Mouse (Mus musculus) limb, embryonic 14.5 days (tissue): ENCODE measurements around the gene Arfgap2. TPM values are rescaled to one million over a fixed set of nuclear protein-coding genes. Genes with fewer than 3 reads are reported as not detected.
A peak's percentile ranks its signal among the peaks of the same experiment; 100 is the strongest.

Source experiments
- ATAC-seq: fragments of 200-750 bp; cut with Nextera tagmentation; 2 replicates; pipeline ENCODE4 v1.8.0; 2017; ENCODE audit warnings: low read depth, moderate number of reproducible peaks, moderate TSS enrichment; ENCODE audit not compliant: low FRiP score
- DNase-seq: peaks from one replicate; pipeline ENCODE4 v3.0.0-alpha.2; 2015; ENCODE audit warnings: low spot score
- H3K27ac ChIP-seq: fragments of 300-500 bp; sonication (generic); replicated peaks from 2 replicates; pipeline ENCODE4 v1.5.1; 2014; ENCODE audit warnings: low read depth, mild to moderate bottlenecking, low read length, moderate library complexity, mixed read lengths
- H3K27me3 ChIP-seq: fragments of 300-500 bp; sonication (generic); 2 replicates; pipeline ENCODE4 v1.6.1; 2014; ENCODE audit warnings: low read length, mixed read lengths; ENCODE audit not compliant: control insufficient read depth, insufficient read depth
- H3K36me3 ChIP-seq: fragments of 300-500 bp; sonication (generic); 2 replicates; pipeline ENCODE4 v1.6.1; 2014; ENCODE audit warnings: mild to moderate bottlenecking, low read length, moderate library complexity, mixed read lengths; ENCODE audit not compliant: control insufficient read depth, insufficient read depth
- H3K4me1 ChIP-seq: fragments of 300-500 bp; sonication (generic); 2 replicates; pipeline ENCODE4 v1.6.1; 2014; ENCODE audit warnings: antibody characterized with exemption, low read length, mixed read lengths; ENCODE audit not compliant: control insufficient read depth, insufficient read depth
- H3K4me2 ChIP-seq: fragments of 300-500 bp; sonication (generic); replicated peaks from 2 replicates; pipeline ENCODE4 v1.6.1; 2014; ENCODE audit warnings: low read depth, mild to moderate bottlenecking, low read length, moderate library complexity; ENCODE audit not compliant: severe bottlenecking
- H3K4me3 ChIP-seq: fragments of 300-500 bp; sonication (generic); replicated peaks from 2 replicates; pipeline ENCODE4 v1.5.1; 2014; ENCODE audit warnings: low read length
- H3K9ac ChIP-seq: fragments of 300-500 bp; sonication (generic); 2 replicates; pipeline ENCODE4 v1.6.1; 2014; ENCODE audit warnings: mild to moderate bottlenecking, low read depth, low read length, moderate library complexity; ENCODE audit not compliant: severe bottlenecking
- H3K9me3 ChIP-seq: fragments of 300-500 bp; sonication (generic); 2 replicates; pipeline ENCODE4 v1.6.1; 2016; ENCODE audit warnings: low read length; ENCODE audit not compliant: control insufficient read depth
- POLR2A ChIP-seq: fragments of 200-500 bp; IDR thresholded peaks from 2 replicates; pipeline ENCODE4 v1.8.0; 2012; ENCODE audit warnings: inconsistent platforms, mild to moderate bottlenecking, moderate library complexity, borderline replicate concordance; ENCODE audit not compliant: insufficient read depth, insufficient read length; ENCODE audit errors: extremely low read depth
- WGBS: fragments of 180-500 bp; shearing (Covaris S2); extraction: QIAGEN DNeasy Blood & Tissue Kit; methylation state at CpG from one replicate; pipeline ENCODE4 v1.1.7; 2014; 5-methylcytosine and 5-hydroxymethylcytosine counted together
- polyA plus RNA-seq, 2 experiments: library from polyadenylated mRNA; depleted of rRNA in 1 of 2; stranded (reverse) in 1 of 2; unstranded in 1 of 2; fragments of >200 nt; fragmentation: Nextera tagmentation in 1 of 2; extraction: Ambion mirVana in 1 of 2; gene quantifications; 2 replicates each; pipeline versions ENCODE4 v1.2.1 to v1.2.3; 2012 to 2014

Arfgap2 gene
- polyA plus RNA-seq, 2 experiments = 59.8 to 78.8 TPM

DNA sequence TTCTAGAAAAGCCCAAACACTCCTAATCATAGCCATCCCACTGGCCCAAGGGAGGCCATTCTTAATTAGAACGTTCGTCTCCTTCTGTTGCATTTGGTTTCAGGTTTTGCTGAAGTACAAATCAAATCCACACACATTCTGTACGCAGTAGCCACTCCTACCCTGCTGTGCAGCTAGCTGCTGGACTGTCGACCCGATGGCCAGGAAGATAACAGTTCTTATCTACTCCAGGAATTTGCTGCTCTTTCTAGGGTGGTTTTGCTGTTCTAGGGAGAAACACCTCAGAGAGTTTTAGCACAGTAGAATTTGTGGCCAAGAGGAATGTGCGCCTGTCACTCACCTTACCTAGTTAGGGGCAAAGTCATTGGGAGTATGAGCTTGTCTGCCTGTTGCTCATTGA is 22.8 kb downstream of the Arfgap2 start:
- Histone ChIP-seq H3K27ac (no peak overlapping the region), H3K4me3 (no peak overlapping the region), H3K4me2 (no peak overlapping the region), H3K9me3 (no peaks in the 10 kb centered on the region), H3K27me3 (no peaks in the 10 kb centered on the region), H3K9ac (no peak overlapping the region), H3K4me1 (peaks cover 20% of the 10 kb centered on the region), H3K36me3 (no peaks in the 10 kb centered on the region)
- TF ChIP-seq POLR2A = no peak
- 67% methylated on average over 6 of the region's 6 CpGs for WGBS
- DNase-seq (no peak), ATAC-seq (no peak)

DNA sequence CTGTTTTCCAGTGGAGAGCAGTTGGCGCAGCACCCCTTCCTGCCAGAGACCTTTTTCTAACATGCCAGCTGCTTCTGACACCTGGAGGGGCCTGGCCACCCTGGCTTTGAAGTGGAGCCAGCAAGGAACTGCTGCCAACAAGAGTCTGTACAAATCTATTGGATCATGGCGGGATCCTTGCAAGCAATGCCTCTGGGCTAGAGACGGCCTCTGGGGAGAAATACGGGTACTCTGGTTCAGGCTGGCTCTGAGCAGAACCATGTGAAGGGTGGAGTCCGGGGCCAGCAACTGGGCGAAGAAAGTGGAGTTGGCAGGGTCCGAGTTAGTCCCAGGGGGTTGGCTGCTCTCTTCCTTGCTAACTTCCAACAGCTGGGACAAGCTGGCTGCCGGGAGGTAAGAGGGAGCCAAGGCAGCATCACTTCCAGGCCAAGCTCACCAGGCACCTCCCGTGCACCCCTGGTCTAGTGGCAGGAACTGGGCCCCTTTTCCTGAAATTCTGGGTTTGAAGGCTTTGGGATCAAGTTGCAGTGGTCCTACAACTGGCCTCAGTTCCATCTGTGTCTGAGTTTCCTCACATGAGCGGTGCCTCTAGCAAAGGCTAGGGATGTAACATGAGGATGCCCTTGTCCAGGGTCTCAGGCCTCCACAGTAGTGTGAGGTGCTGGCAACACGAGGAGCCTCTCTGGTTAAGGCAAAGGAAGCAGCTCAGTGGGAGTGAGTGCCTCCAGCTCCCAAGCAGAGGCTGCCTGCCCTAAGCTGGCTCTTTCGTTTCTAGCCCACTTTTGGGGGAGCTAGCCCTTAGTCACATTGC is 26.6 kb downstream of the Arfgap2 start:
- no peak for TF ChIP-seq POLR2A
- no peaks in the 10 kb centered on the region for H3K9me3 ChIP-seq
- H3K4me1 ChIP-seq = peaks cover 11% of the 10 kb centered on the region
- no peak overlapping the region for H3K4me3 ChIP-seq
- peak overlapping the region; percentile 48 for H3K27ac ChIP-seq
- ATAC-seq = peak; percentile 83
- peak; percentile 66 for DNase-seq
- no peaks in the 10 kb centered on the region for H3K36me3 ChIP-seq
- WGBS = 32% methylated on average over 12 of the region's 12 CpGs
- no peak overlapping the region; the same call in 1 of the 2 replicates for H3K9ac ChIP-seq
- H3K27me3 ChIP-seq = no peaks in the 10 kb centered on the region
- H3K4me2 ChIP-seq = no peak overlapping the region

DNA sequence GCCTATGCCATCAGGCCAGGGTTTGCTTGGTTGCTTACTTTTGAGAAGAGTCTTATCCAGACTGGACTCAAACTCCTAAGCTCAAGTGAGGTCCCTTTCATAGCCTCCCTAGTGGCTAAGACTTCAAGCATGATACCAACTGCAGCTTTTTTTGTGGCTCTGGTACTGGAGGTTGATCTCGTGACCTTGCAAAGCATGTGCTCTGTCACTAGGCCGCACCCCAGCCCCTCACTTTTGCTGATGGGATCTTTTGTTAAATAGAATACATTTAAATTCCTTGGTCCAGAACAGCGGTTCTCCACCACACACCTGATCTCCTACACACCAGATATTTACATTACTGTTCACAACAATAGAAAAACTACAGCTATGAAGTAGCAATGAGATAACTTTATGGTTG is 29.5 kb downstream of the Arfgap2 start:
- TF ChIP-seq POLR2A = no peak
- Histone ChIP-seq H3K9me3 (no peaks in the 10 kb centered on the region), H3K9ac (no peak overlapping the region), H3K36me3 (no peaks in the 10 kb centered on the region), H3K4me3 (no peak overlapping the region), H3K4me1 (peaks cover 15% of the 10 kb centered on the region), H3K4me2 (no peak overlapping the region), H3K27me3 (no peaks in the 10 kb centered on the region), H3K27ac (no peak overlapping the region)
- DNase-seq (no peak), ATAC-seq (no peak)
- WGBS = 96% methylated on average over 3 of the region's 3 CpGs

DNA sequence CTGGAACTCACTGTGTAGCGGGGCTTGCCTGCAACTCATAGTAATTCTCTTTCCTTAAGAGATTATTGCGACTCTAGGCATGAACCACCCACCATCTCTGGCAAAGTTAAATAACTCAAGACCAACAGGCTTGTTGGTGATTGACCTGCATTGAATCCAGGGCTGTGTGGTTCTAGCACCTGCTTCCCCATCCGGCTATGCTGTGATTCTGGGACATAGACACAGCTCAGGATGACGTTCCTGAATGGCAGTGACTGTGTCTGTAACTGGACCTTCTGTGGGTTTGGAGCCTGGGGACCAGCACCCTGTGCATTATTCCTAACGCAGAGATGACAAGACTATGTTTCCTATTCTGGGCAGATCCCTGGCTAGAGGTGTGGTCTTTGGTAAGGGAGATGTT is 31.1 kb downstream of the Arfgap2 start:
- Histone ChIP-seq H3K9me3 (no peaks in the 10 kb centered on the region), H3K4me3 (no peak overlapping the region), H3K27ac (no peak overlapping the region), H3K4me1 (peaks cover 18% of the 10 kb centered on the region), H3K9ac (no peak overlapping the region), H3K4me2 (no peak overlapping the region), H3K27me3 (no peaks in the 10 kb centered on the region), H3K36me3 (no peaks in the 10 kb centered on the region)
- no peak for DNase-seq
- ATAC-seq = no peak
- WGBS = 82% methylated on average over 5 of the region's 5 CpGs
- no peak for TF ChIP-seq POLR2A

DNA sequence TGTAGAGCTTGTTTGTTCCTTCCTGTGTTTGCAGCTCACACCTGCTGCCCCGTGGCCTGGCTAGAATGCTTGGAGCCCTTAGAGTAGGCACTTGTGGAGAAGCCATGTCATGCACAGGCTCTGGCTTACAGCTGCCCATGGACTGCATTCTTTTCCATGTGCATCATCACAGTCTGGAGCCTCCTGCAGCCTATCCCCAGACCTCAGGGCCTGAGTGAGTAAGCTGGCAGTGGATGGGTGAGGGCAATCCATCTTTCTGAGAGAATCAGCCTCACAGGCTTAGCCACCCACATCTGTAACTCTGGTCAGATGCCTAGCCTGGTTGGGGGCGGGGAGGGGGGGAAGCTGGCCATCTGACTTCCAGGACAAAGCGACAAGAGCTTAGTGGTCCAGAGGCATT is 34.4 kb downstream of the Arfgap2 start:
- Histone ChIP-seq H3K9me3 (no peaks in the 10 kb centered on the region), H3K9ac (no peak overlapping the region), H3K27ac (no peak overlapping the region), H3K27me3 (no peaks in the 10 kb centered on the region), H3K4me1 (peaks cover 7% of the 10 kb centered on the region), H3K4me3 (no peak overlapping the region), H3K4me2 (no peak overlapping the region), H3K36me3 (no peaks in the 10 kb centered on the region)
- TF ChIP-seq POLR2A = no peak
- 30% methylated on average over 3 of the region's 3 CpGs for WGBS
- ATAC-seq (peak; percentile 83), DNase-seq (peak; percentile 52)

DNA sequence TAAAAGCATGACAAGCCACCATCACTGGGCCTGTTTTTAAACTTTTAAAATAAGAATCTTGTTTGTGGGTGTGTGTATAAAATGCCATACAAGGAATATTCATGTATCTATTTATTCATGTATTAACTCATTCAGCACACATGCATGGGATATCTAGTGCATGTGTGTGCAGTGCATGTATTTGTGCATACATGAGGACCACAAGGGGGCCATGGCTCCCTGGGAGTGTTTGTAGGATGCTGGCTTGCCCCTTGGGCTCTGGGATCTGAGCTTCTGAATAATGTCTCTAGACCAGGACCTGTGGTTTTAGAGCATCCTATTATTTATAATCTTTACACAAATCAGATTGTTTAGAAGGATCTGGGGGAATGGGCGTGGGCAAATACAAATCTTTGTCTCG is 36.0 kb downstream of the Arfgap2 start:
- DNase-seq = no peak
- Histone ChIP-seq H3K9me3 (no peaks in the 10 kb centered on the region), H3K4me1 (peaks cover 7% of the 10 kb centered on the region), H3K36me3 (no peaks in the 10 kb centered on the region), H3K9ac (no peak overlapping the region), H3K4me2 (no peak overlapping the region), H3K4me3 (no peak overlapping the region), H3K27ac (no peak overlapping the region), H3K27me3 (no peaks in the 10 kb centered on the region)
- TF ChIP-seq POLR2A = no peak
- ATAC-seq = no peak
- 96% methylated on average over 2 of the region's 2 CpGs for WGBS
